Mouse (Mus musculus): Measurements from ENCODE around the gene P2rx3.

DNA sequence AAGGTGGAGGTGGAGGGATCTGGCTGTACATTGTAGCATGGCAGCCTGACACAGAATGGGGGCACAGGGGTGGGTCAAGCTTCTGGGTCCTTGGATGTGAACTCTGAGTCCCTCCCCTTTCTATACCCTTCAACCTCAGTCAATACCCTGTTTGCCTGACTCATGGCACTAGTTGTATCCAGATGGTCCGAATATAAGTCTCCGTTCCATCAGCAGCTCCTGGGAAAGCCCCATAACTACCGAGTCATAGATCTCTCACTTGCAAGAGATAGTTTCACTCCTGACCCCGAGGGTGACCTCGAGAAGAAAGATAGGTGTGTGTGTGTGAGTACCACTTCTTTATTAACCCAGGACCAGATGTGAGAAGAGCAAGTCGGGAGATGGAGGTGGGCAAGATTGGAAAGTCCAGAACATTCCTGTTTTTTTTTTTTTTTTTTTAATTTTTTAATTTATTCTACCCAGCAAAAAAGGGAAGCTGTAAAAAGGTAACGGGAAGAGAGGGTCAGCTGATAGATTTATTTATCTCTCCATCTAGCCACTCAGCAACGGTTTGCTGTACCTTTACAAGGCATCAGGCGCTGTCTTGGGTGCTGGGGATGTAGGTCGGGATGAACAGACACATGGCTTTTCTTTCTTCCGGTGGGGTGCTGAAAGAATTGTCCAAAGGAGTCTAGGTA lies 78.5 kb downstream of the P2rx3 start:
- TF ChIP-seq POLR2A (IDR thresholded peaks at IDR 0.05; ENCODE audit: control insufficient read depth, extremely low read depth, insufficient read depth, low read length, poor library complexity), result no peak
- TF ChIP-seq CTCF (IDR thresholded peaks at IDR 0.05; ENCODE audit: borderline replicate concordance, control insufficient read depth, extremely low read depth, insufficient read depth, low read length, poor library complexity), result no peak

Data from thymus, adult 2 months (tissue).